Mouse (Mus musculus) spleen, adult 2 months (tissue): ENCODE data around the gene Hsd3b5. TPM values are rescaled to one million over a fixed set of nuclear protein-coding genes. Genes with fewer than 3 reads are reported as not detected.
"Not testable (repeated sequence)": the region's sequence is repeated elsewhere in the genome, so short reads cannot be mapped to it uniquely, and the experiment has no call there.

ENCODE experiments used
- DNase-seq, 2 experiments: peaks; one replicate each; pipeline versions ENCODE4 v3.0.0 to v3.0.0-alpha.2; 2012 to 2021; ENCODE audit warnings: low spot score in 2 of 2, low read depth in 1 of 2
- H3K27ac ChIP-seq: fragments of 200-500 bp; 2 replicates; pipeline ENCODE4 v1.5.1; 2012; ENCODE audit warnings: low read length, inconsistent platforms; ENCODE audit not compliant: insufficient read depth
- H3K27me3 ChIP-seq: fragments of 200-500 bp; 2 replicates; pipeline ENCODE4 v1.6.1; 2012; ENCODE audit warnings: mild to moderate bottlenecking, moderate library complexity, low read length, inconsistent platforms; ENCODE audit not compliant: control insufficient read depth, insufficient read depth
- H3K36me3 ChIP-seq: fragments of 200-500 bp; 2 replicates; pipeline ENCODE4 v1.6.1; 2012; ENCODE audit warnings: mild to moderate bottlenecking, low read length, inconsistent platforms; ENCODE audit not compliant: control insufficient read depth, insufficient read depth
- H3K4me1 ChIP-seq: fragments of 200-500 bp; 2 replicates; pipeline ENCODE4 v1.6.1; 2011; ENCODE audit warnings: inconsistent platforms; ENCODE audit not compliant: control insufficient read depth, insufficient read depth, insufficient read length
- H3K4me3 ChIP-seq: fragments of 200-500 bp; 2 replicates; pipeline ENCODE4 v1.5.1; 2011; ENCODE audit warnings: mild to moderate bottlenecking, inconsistent platforms; ENCODE audit not compliant: insufficient read depth, insufficient read length; ENCODE audit errors: extremely low read depth
- CTCF ChIP-seq: fragments of 200-500 bp; IDR thresholded peaks from 2 replicates; pipeline ENCODE4 v1.5.1; 2011; ENCODE audit warnings: mild to moderate bottlenecking, inconsistent platforms; ENCODE audit not compliant: insufficient read depth, insufficient read length, insufficient replicate concordance; ENCODE audit errors: extremely low read depth
- POLR2A ChIP-seq: fragments of 200-500 bp; IDR thresholded peaks from 2 replicates; pipeline ENCODE4 v1.6.1; 2011; ENCODE audit warnings: low read depth, low read length, inconsistent platforms
- WGBS: fragments of 180-500 bp; shearing (Covaris S2); methylation state at CpG from one replicate; pipeline ENCODE4 v1.1.7; 2018; 5-methylcytosine and 5-hydroxymethylcytosine counted together
- polyA plus RNA-seq: library from polyadenylated mRNA; depleted of rRNA; stranded (reverse); fragments of >200 nt; gene quantifications from 2 replicates; pipeline ENCODE4 v1.2.3, GENCODE M21; 2012; rRNA removed

Gene Hsd3b5
- polyA plus RNA-seq: not detected in 2 replicates

GRCm38 (mm10) chr3:98630152-98630551, at the start of gene Hsd3b5:
Gene Hsd3b5, minus strand, starts transcription at chr3:98630252.
- no peaks in the 10 kb centered on the region for H3K36me3 ChIP-seq
- TF ChIP-seq POLR2A: no peak
- no peak for TF ChIP-seq CTCF
- no peaks in the 10 kb centered on the region for H3K4me1 ChIP-seq
- no peak for DNase-seq
- H3K4me3 ChIP-seq: no peak within 1 kb of the TSS; the same call in 1 of the 2 replicates
- no peaks in the 10 kb centered on the region for H3K27me3 ChIP-seq
- H3K27ac ChIP-seq: no peak within 1 kb of the TSS

GRCm38 (mm10) chr3:98635145-98635544, 5.1 kb upstream of the Hsd3b5 start:
- 90% methylated on average over 1 of the region's 1 CpGs for WGBS
- Histone ChIP-seq H3K27me3 (no peaks in the 10 kb centered on the region), H3K27ac (no peak overlapping the region), H3K36me3 (no peaks in the 10 kb centered on the region), H3K4me3 (no peak overlapping the region), H3K4me1 (no peaks in the 10 kb centered on the region)
- no peak for DNase-seq
- TF ChIP-seq POLR2A (no peak), CTCF (no peak)

- H3K4me1 ChIP-seq: no peaks in the 10 kb centered on the region
- no peak overlapping the region for H3K27ac ChIP-seq
- TF ChIP-seq CTCF (no peak), POLR2A (no peak)
- H3K27me3 ChIP-seq: no peaks in the 10 kb centered on the region
- WGBS: 87% methylated on average over 3 of the region's 3 CpGs
- no peak overlapping the region for H3K4me3 ChIP-seq
- no peaks in the 10 kb centered on the region for H3K36me3 ChIP-seq
- no peak for DNase-seq
Measured at GRCm38 (mm10) chr3:98629633-98630032, 419 bp downstream of the Hsd3b5 start.

GRCm38 (mm10) chr3:98616786-98617185, 13.3 kb downstream of the Hsd3b5 start:
- H3K4me1 ChIP-seq, DNase-seq, H3K36me3 ChIP-seq, H3K4me3 ChIP-seq, H3K27me3 ChIP-seq, H3K27ac ChIP-seq: not testable (repeated sequence)
- 89% methylated on average over 1 of the region's 1 CpGs for WGBS

- H3K4me3 ChIP-seq, H3K36me3 ChIP-seq, DNase-seq, H3K27me3 ChIP-seq, H3K27ac ChIP-seq, H3K4me1 ChIP-seq: not testable (repeated sequence)
- WGBS: 24% methylated on average over 2 of the region's 2 CpGs
Measured at GRCm38 (mm10) chr3:98616244-98616643, 13.8 kb downstream of the Hsd3b5 start.

GRCm38 (mm10) chr3:98614406-98614927, 15.6 kb downstream of the Hsd3b5 start:
- not testable (repeated sequence) for H3K27me3 ChIP-seq, H3K27ac ChIP-seq, H3K4me1 ChIP-seq, H3K36me3 ChIP-seq, DNase-seq, H3K4me3 ChIP-seq
- 77% methylated on average over 2 of the region's 2 CpGs for WGBS

- TF ChIP-seq POLR2A: no peak
- TF ChIP-seq CTCF: no peak
- H3K36me3 ChIP-seq: no peaks in the 10 kb centered on the region
- no peaks in the 10 kb centered on the region for H3K27me3 ChIP-seq
- H3K27ac ChIP-seq: no peak overlapping the region
- H3K4me1 ChIP-seq: no peaks in the 10 kb centered on the region
- H3K4me3 ChIP-seq: no peak overlapping the region
- DNase-seq: no peak
Measured at GRCm38 (mm10) chr3:98613963-98614362, 16.1 kb downstream of the Hsd3b5 start.

GRCm38 (mm10) chr3:98613540-98613939, 16.5 kb downstream of the Hsd3b5 start:
- not testable (repeated sequence) for H3K36me3 ChIP-seq, H3K4me3 ChIP-seq, H3K4me1 ChIP-seq, DNase-seq, H3K27me3 ChIP-seq, H3K27ac ChIP-seq
